Mouse (Mus musculus): Measurements from ENCODE around the gene N4bp2l1. TPM values are rescaled to one million over a fixed set of nuclear protein-coding genes. Genes with fewer than 3 reads are reported as not detected.

Gene N4bp2l1
- polyA plus RNA-seq, 1 experiment from 2014 or later: 17.4 TPM

DNA sequence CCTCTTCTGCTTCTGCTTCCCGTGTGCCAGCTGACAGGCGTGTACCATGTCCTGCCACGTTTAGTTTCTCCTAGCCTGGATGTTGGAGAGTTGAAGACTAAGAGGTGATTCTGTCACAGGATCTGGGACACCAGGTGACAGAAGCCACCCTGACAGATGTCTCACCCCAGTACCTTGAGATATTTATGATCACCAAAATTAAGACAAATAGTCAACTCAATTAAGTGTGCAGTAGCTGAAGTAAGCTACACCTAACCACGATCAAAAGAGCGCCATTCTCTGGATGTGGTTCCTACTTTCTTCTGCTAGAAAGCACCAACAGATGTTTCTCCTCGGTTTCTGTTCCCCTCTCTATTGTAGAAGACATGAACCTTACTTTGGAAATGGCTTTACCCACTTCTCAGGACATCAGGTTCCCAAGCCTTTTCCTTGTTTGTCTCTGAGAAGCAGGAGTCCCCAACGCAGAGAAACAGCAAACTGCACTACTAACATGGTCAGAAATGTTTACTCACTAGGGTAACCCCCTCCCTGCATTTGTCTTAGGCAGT lies 23.7 kb upstream of the N4bp2l1 start:
- WGBS (ENCODE audit: insufficient replicate concordance): 67% methylated on average over 7 of the region's 7 CpGs
- no peaks in the 10 kb centered on the region for H3K27me3 ChIP-seq (ENCODE audit: control insufficient read depth, insufficient read depth, low read depth, low read length)
- no peaks in the 10 kb centered on the region for H3K4me1 ChIP-seq (ENCODE audit: control insufficient read depth, low read depth, low read length)
- no peaks in the 10 kb centered on the region for H3K9me3 ChIP-seq (replicated peaks; ENCODE audit: control insufficient read depth, low read length)
- H3K36me3 ChIP-seq (ENCODE audit: control insufficient read depth, insufficient read depth): no peaks in the 10 kb centered on the region
- H3K4me2 ChIP-seq (ENCODE audit: low read depth, low read length): no peak overlapping the region
- no peak overlapping the region for H3K4me3 ChIP-seq (ENCODE audit: low read depth, low read length)
- no peak overlapping the region for H3K27ac ChIP-seq (ENCODE audit: low read length)
- no peak overlapping the region for H3K9ac ChIP-seq (ENCODE audit: low read depth, low read length)
- no peak for ATAC-seq (ENCODE audit: low read depth)

DNA sequence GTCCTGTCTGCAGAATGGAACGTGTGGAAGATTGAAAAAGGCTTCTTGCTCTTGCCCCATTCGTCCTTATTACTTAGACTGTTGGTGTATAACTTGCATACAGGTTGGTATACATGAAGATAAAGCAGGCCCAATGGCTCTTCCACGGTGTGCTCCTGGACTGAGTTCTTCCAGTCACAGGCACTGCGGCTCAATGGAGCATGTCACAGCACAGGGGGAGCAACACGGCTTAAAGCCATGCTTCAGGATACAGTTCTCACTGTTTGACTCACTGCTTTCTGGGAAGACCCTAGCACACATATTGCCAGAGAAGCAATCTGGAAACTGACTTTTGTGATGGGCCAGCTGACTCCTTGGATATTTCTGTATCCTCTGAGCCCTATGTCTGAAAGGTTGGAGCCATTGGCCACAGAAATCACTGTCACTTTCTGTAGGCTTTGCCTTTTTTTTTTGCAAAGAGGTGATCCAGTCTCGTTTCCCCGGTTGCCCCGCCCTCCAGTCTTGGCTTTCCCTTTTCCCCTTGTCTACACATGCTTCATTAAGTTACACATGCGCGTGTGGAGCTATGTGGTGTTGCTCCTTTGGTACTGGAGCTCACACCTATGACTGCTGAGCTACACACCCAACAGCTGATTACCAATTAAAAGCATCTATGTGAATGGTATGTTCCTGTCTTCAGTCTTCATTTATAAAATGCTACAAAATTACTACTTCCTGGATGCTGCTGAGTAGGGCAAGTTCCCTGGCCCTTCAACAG lies 21.8 kb upstream of the N4bp2l1 start:
- no peak overlapping the region for H3K9ac ChIP-seq (ENCODE audit: low read depth, low read length)
- no peak for ATAC-seq (ENCODE audit: low read depth)

DNA sequence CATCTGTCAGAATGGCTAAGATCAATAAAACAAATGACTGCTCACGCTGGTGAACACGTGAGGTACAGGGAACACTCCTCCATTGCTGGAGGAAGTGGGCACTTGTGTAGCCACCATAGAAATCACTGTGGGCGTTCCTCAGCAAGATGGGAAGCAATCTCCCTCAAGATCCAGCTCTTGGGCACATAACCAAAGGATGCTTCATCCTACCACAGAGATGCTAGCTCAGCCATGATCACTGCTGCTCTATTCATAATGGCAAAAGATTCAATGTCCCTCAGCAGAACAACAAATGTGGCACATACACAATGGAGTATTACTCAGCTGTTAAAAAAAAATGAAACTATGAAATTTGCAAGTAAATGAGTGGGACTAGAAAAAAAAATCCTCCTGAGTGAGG lies 19.7 kb upstream of the N4bp2l1 start:
- Histone ChIP-seq H3K27me3 (ENCODE audit: control insufficient read depth, insufficient read depth, low read depth, low read length) (no peaks in the 10 kb centered on the region), H3K4me1 (ENCODE audit: control insufficient read depth, low read depth, low read length) (no peaks in the 10 kb centered on the region), H3K4me2 (ENCODE audit: low read depth, low read length) (no peak overlapping the region), H3K36me3 (ENCODE audit: control insufficient read depth, insufficient read depth) (no peaks in the 10 kb centered on the region), H3K9ac (ENCODE audit: low read depth, low read length) (no peak overlapping the region), H3K4me3 (ENCODE audit: low read depth, low read length) (no peak overlapping the region), H3K27ac (ENCODE audit: low read length) (no peak overlapping the region), H3K9me3 (replicated peaks; ENCODE audit: control insufficient read depth, low read length) (no peaks in the 10 kb centered on the region)
- WGBS (ENCODE audit: insufficient replicate concordance): 57% methylated on average over 3 of the region's 3 CpGs
- ATAC-seq (ENCODE audit: low read depth): no peak

More for the DNA sequence above, 21.8 kb upstream of the N4bp2l1 start:
- Histone ChIP-seq H3K4me1 (ENCODE audit: control insufficient read depth, low read depth, low read length) (no peaks in the 10 kb centered on the region), H3K9me3 (replicated peaks; ENCODE audit: control insufficient read depth, low read length) (no peaks in the 10 kb centered on the region), H3K4me2 (ENCODE audit: low read depth, low read length) (no peak overlapping the region), H3K27ac (ENCODE audit: low read length) (no peak overlapping the region), H3K36me3 (ENCODE audit: control insufficient read depth, insufficient read depth) (no peaks in the 10 kb centered on the region), H3K4me3 (ENCODE audit: low read depth, low read length) (no peak overlapping the region), H3K27me3 (ENCODE audit: control insufficient read depth, insufficient read depth, low read depth, low read length) (no peaks in the 10 kb centered on the region)
- WGBS (ENCODE audit: insufficient replicate concordance): 79% methylated on average over 10 of the region's 10 CpGs

DNA sequence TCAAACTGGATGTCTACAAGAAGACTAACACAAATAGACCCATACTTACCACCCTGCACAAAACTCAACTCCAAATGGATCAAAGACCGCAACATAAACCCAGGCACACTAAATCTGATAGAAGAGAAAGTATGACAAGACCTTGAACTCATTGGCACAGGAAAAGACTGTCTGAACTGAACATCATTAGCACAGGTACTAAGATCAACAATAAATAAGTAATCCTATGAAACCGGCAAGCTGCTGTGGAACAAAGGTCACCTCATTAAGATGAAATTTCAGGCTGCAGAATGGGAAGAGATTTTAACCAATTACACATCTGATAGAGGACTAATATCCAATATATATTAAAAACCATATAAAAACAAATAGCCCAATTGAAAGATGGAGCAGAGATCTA lies 19.2 kb upstream of the N4bp2l1 start:
- no peaks in the 10 kb centered on the region for H3K4me1 ChIP-seq (ENCODE audit: control insufficient read depth, low read depth, low read length)
- 86% methylated on average over 2 of the region's 2 CpGs for WGBS (ENCODE audit: insufficient replicate concordance)

DNA sequence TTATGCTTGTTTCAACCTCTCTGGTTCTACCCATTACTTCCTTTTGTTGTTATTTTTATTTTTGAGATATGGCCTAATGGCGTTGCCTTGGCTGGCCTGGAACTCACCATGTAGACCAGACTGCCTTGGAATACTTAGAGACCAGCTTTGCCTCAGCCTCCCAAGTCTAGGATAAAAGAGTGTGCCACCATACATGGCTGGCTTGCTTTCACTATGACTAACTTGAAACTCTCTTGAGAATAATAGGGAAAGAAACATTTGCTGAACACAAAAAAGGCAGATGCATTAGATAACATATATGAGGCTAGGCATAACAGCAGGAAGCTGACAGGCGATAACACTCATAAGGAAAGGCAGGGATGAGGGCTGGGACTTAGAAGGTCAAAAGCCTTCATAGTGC lies 17.1 kb upstream of the N4bp2l1 start:
- no peaks in the 10 kb centered on the region for H3K4me1 ChIP-seq (ENCODE audit: control insufficient read depth, low read depth, low read length)
- no peak overlapping the region for H3K27ac ChIP-seq (ENCODE audit: low read length)
- no peak for ATAC-seq (ENCODE audit: low read depth)
- H3K36me3 ChIP-seq (ENCODE audit: control insufficient read depth, insufficient read depth): no peaks in the 10 kb centered on the region
- H3K27me3 ChIP-seq (ENCODE audit: control insufficient read depth, insufficient read depth, low read depth, low read length): no peaks in the 10 kb centered on the region
- WGBS (ENCODE audit: insufficient replicate concordance): 67% methylated on average over 2 of the region's 2 CpGs
- no peak overlapping the region for H3K4me3 ChIP-seq (ENCODE audit: low read depth, low read length)
- H3K9me3 ChIP-seq (replicated peaks; ENCODE audit: control insufficient read depth, low read length): no peaks in the 10 kb centered on the region
- H3K4me2 ChIP-seq (ENCODE audit: low read depth, low read length): no peak overlapping the region
- no peak overlapping the region for H3K9ac ChIP-seq (ENCODE audit: low read depth, low read length)

More for the DNA sequence above, 19.2 kb upstream of the N4bp2l1 start:
- Histone ChIP-seq H3K4me2 (ENCODE audit: low read depth, low read length) (no peak overlapping the region), H3K36me3 (ENCODE audit: control insufficient read depth, insufficient read depth) (no peaks in the 10 kb centered on the region), H3K9me3 (replicated peaks; ENCODE audit: control insufficient read depth, low read length) (no peaks in the 10 kb centered on the region), H3K4me3 (ENCODE audit: low read depth, low read length) (no peak overlapping the region), H3K9ac (ENCODE audit: low read depth, low read length) (no peak overlapping the region), H3K27me3 (ENCODE audit: control insufficient read depth, insufficient read depth, low read depth, low read length) (no peaks in the 10 kb centered on the region), H3K27ac (ENCODE audit: low read length) (no peak overlapping the region)
- ATAC-seq (ENCODE audit: low read depth): no peak

DNA sequence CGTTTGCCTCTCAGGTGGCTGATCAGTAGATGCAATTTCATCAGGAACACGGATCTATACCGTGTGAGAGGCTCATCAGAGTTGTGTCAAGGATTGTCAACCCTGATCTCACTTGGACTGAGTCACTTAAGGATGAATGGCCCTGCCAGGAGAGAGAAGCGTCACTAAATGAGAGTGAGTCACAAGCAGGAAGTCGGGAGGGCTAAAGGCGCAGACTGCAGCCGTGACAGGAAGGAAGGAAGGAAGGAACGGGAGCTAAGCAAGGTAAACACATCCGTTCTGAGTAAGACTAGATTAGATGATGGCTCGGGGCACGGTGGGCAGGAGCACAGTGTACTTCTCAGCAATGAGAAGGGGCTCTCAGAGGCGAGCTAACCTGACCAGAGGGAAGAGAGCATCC lies 14.7 kb upstream of the N4bp2l1 start:
- WGBS (ENCODE audit: insufficient replicate concordance): 20% methylated on average over 12 of the region's 12 CpGs
- Histone ChIP-seq H3K9me3 (replicated peaks; ENCODE audit: control insufficient read depth, low read length) (no peaks in the 10 kb centered on the region), H3K27me3 (ENCODE audit: control insufficient read depth, insufficient read depth, low read depth, low read length) (no peaks in the 10 kb centered on the region), H3K4me3 (ENCODE audit: low read depth, low read length) (no peak overlapping the region), H3K36me3 (ENCODE audit: control insufficient read depth, insufficient read depth) (no peaks in the 10 kb centered on the region), H3K4me2 (ENCODE audit: low read depth, low read length) (no peak overlapping the region), H3K9ac (ENCODE audit: low read depth, low read length) (no peak overlapping the region), H3K27ac (ENCODE audit: low read length) (no peak overlapping the region), H3K4me1 (ENCODE audit: control insufficient read depth, low read depth, low read length) (no peaks in the 10 kb centered on the region)
- ATAC-seq (ENCODE audit: low read depth): peak; percentile 35; the same call in 1 of the 2 replicates

DNA sequence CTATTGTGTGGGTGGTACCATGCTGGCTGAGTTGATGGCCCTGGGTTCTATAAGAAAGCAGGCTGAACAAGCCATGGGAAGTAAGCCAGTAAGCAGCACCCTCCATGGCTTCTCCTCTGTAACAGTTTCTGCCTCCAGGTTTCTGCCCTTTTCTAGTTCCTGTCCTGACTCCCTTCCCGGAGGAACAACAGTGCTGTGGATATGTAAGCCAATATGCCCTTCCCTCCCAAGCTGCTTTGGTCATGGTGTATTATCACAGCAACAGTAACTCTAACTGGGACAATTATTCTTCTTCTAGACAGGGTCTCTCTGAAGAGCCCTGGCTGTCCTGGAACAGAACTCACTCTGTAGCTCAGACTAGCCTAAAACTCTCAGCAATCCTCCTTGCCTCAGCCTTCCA lies 14.1 kb upstream of the N4bp2l1 start:
- Histone ChIP-seq H3K27ac (ENCODE audit: low read length) (no peak overlapping the region), H3K9me3 (replicated peaks; ENCODE audit: control insufficient read depth, low read length) (no peaks in the 10 kb centered on the region), H3K4me1 (ENCODE audit: control insufficient read depth, low read depth, low read length) (no peaks in the 10 kb centered on the region), H3K4me2 (ENCODE audit: low read depth, low read length) (no peak overlapping the region), H3K4me3 (ENCODE audit: low read depth, low read length) (no peak overlapping the region), H3K36me3 (ENCODE audit: control insufficient read depth, insufficient read depth) (no peaks in the 10 kb centered on the region), H3K9ac (ENCODE audit: low read depth, low read length) (no peak overlapping the region), H3K27me3 (ENCODE audit: control insufficient read depth, insufficient read depth, low read depth, low read length) (no peaks in the 10 kb centered on the region)
- 86% methylated on average over 1 of the region's 1 CpGs for WGBS (ENCODE audit: insufficient replicate concordance)
- no peak for ATAC-seq (ENCODE audit: low read depth)

DNA sequence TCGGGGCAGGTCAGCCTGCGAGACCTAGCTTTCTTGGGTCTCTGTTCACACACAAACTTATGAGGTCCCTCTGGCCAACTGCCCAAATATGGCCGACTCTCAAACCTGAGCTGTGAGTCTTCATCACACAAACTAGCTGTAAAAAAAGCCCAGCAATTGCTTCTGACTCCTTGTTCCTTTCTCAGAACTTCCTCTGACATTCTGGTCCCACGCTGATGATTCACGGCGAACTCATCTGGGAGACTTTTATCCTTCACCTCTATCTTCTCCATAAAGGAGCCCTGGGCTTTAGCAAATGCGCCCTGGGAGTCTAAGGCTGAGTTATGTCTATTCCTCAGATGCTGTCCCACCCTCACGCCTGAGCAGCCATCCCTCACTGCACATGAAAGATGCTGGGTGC lies 10.6 kb upstream of the N4bp2l1 start:
- no peaks in the 10 kb centered on the region for H3K27me3 ChIP-seq (ENCODE audit: control insufficient read depth, insufficient read depth, low read depth, low read length)
- no peak for ATAC-seq (ENCODE audit: low read depth)
- H3K4me2 ChIP-seq (ENCODE audit: low read depth, low read length): no peak overlapping the region
- H3K9ac ChIP-seq (ENCODE audit: low read depth, low read length): no peak overlapping the region
- H3K4me3 ChIP-seq (ENCODE audit: low read depth, low read length): no peak overlapping the region
- H3K4me1 ChIP-seq (ENCODE audit: control insufficient read depth, low read depth, low read length): no peaks in the 10 kb centered on the region
- H3K36me3 ChIP-seq (ENCODE audit: control insufficient read depth, insufficient read depth): no peaks in the 10 kb centered on the region
- H3K9me3 ChIP-seq (replicated peaks; ENCODE audit: control insufficient read depth, low read length): no peaks in the 10 kb centered on the region
- H3K27ac ChIP-seq (ENCODE audit: low read length): no peak overlapping the region
- 82% methylated on average over 8 of the region's 8 CpGs for WGBS (ENCODE audit: insufficient replicate concordance)

DNA sequence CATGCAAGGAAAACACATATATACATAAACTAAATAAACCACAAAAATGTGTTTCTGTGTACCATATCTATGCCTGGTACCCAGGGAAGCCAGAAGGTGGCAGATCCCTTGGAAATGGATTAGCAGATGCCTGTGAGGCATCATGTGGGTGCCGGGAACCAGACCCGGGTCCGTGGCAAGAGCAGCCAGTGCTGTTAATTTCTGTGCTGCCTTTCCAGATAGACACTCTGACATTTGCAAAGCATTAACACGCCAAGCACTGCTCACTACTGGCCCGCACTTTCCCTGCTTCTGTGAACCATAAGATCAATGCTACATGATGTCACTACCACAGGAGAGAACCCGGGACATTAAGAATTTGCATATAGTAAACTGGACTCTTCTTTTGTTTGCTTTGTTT lies 9.1 kb upstream of the N4bp2l1 start:
- Histone ChIP-seq H3K9ac (ENCODE audit: low read depth, low read length) (no peak overlapping the region), H3K4me2 (ENCODE audit: low read depth, low read length) (no peak overlapping the region), H3K27me3 (ENCODE audit: control insufficient read depth, insufficient read depth, low read depth, low read length) (no peaks in the 10 kb centered on the region), H3K27ac (ENCODE audit: low read length) (no peak overlapping the region), H3K4me1 (ENCODE audit: control insufficient read depth, low read depth, low read length) (no peaks in the 10 kb centered on the region), H3K36me3 (ENCODE audit: control insufficient read depth, insufficient read depth) (no peaks in the 10 kb centered on the region), H3K4me3 (ENCODE audit: low read depth, low read length) (no peak overlapping the region), H3K9me3 (replicated peaks; ENCODE audit: control insufficient read depth, low read length) (no peaks in the 10 kb centered on the region)
- ATAC-seq (ENCODE audit: low read depth): no peak
- 84% methylated on average over 6 of the region's 6 CpGs for WGBS (ENCODE audit: insufficient replicate concordance)

All from liver, embryonic 16.5 days (tissue).